Mouse (Mus musculus): ENCODE data around the gene Sh3rf1.

Gene Sh3rf1

DNA sequence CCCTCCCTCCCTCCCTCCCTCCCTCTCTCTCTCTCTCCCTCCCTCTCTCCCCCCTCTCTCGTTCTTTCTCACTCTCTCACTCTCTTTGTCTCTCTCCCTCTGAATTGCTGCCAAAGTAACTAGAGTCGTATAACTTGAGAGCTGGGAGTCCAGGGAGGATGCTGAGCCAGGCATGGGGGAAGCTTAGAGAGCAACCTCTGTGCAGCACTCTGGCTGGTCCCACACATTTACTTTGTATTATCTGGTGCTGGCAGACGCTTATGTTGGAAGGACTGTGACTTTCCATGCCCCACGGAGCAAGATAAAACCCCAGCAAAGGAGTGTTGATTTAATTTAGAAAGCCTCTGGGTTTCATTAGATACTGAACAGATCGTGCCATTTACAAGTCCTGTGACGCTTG is 196.5 kb downstream of the Sh3rf1 start:
- no peak for DNase-seq (ENCODE audit: low spot score in 2 of 2)

DNA sequence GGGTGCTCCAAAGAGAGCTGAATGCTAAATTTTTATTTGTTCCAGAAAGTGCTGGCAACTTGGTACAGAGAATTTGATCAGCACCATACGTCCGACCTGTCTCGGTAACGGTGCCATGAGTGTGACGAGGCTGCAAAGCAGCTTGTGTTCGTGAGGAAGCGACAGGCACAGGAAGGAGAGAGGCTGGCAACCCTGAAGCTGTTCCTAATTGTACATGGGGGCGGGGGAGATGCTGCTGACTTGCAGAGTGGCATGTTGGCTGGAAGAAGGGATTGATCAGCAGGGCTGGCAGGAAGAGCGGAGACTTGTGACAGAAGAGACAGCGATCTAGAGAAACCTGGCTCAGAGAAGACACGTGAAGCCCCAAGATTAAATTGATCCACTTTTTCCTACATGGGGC is 197.9 kb downstream of the Sh3rf1 start:
- no peak for DNase-seq (ENCODE audit: low spot score in 2 of 2)

DNA sequence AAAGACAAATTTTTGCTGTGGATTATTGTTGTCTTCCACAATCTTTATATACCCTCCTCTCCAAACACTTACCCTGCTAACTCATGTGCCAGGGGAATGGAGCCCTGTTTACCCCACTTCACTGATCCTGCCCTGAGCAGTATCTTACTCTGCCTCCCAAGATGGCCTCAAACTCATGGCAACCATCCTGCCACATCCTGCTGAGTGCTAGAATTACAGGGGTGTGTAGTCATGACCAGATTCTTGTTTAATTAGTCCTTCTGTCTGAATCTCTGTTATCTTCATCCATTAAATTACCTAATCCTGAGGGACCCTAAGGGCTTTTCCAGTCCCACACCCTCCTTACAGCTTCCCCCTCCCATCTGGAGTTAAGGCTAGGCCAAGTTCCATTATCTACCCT is 201.5 kb downstream of the Sh3rf1 start:
- no peak for DNase-seq (ENCODE audit: low spot score in 2 of 2)

- DNase-seq (ENCODE audit: low spot score in 2 of 2): no peak
Measured at GRCm38 (mm10) chr8:61426072-61426471, 202.4 kb downstream of the Sh3rf1 start.

GRCm38 (mm10) chr8:61426671-61427070 is 203.0 kb downstream of the Sh3rf1 start:
- no peak for DNase-seq (ENCODE audit: low spot score in 2 of 2)

GRCm38 (mm10) chr8:61427916-61428681 is 204.4 kb downstream of the Sh3rf1 start:
- DNase-seq (ENCODE audit: low spot score in 2 of 2): no peak

DNA sequence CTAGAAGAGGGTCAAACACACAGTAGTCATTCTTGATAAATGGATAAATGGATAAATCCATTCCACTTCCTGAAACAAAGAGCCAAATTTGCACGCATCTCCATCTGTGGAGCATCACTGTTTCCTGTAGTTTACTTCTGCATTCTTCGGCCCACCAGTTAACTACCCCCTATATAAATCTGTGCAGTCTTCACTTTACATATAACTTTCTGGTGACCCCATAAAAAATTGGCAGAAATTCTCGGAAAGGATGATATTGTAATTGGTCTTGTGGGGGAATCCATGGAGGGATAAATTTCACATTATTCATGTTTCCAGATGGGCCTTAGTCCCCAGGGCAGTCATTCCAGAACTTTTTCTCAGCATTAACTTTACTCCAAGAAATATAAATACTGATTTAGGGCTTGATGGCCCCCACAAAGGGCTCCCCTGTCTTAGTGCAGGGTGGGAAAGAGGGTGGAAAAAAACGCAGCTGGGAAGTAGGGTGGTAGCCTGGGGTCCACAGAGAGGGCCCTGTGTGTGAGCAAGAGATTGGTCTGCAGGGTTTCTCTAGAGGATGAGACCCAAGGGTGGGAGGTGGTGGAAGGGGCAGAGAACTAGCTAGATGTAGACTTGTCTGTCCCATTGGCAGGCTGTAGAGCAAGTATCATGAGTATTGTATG is 205.3 kb downstream of the Sh3rf1 start:
- DNase-seq (ENCODE audit: low spot score in 2 of 2): no peak

- no peak for DNase-seq (ENCODE audit: low spot score in 2 of 2)
Measured at GRCm38 (mm10) chr8:61435481-61435880, 211.8 kb downstream of the Sh3rf1 start.

DNA sequence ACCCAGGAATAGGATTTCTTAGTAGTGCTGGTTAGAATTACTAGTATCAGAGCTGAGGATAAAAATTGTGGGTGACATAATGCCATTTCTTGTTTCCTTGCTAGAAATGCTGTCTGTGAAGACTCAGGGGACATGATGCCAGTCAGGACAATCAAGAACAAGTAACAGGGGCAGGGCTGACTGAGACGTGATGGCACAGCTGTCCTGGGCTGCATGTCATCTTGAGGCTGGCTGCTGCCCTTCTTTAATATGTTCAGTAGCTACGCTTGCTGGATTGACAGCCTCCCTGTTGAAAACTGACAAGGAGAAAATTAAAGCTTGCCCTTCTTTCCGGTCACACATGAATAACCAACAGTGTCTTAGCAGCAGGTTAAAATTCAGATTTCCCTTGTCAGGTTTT is 212.5 kb downstream of the Sh3rf1 start:
- no peak for DNase-seq (ENCODE audit: low spot score in 2 of 2)

DNA sequence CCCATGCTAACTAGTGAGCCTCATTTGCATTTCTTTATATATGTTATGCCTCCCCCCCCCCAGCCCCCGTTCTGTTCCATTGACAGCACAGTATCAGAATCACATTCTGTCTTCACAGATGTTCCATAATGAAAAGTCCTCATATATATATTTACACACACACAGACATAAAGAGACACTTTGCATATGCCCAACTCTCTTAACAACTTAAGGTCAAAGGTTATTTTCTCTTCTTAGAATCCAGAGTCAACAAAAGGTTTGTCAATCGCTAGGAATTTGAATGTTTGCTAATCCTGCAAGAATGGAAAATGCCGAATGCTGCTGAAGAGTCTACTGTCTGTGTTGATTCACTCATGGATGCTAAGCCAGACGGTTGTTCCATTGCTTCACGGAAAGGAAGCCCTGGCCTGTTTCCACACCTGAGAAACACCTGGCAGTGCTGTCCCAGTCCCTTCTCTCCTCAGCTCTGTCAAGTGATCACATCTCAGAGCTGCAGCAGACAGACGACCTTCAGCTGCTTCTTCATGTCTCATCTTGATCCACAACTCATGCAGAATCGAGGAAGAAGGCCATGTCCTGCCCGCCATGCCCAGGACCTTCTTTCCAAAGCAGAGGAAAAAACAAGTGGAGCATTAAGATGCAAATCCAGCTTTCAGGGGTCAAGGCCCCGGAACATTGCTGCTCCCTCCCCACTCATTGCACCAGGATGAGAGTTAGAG is 213.1 kb downstream of the Sh3rf1 start:
- no peak for DNase-seq (ENCODE audit: low spot score in 2 of 2)

GRCm38 (mm10) chr8:61437305-61437605 is 213.6 kb downstream of the Sh3rf1 start:
- DNase-seq (ENCODE audit: low spot score in 2 of 2): no peak

- no peak for DNase-seq (ENCODE audit: low spot score in 2 of 2)
Measured at GRCm38 (mm10) chr8:61442988-61443387, 219.3 kb downstream of the Sh3rf1 start.

- DNase-seq (ENCODE audit: low spot score in 2 of 2): no peak
Measured at GRCm38 (mm10) chr8:61444358-61444757, 220.7 kb downstream of the Sh3rf1 start.

All from frontal cortex, postnatal 25 days (tissue).